Mouse (Mus musculus) R1 (cell line): ENCODE measurements at regions not wholly inside any gene's neighbourhood (a gene's known extent, or its start where the extent isn't known, plus 50 kb on each side); places are given as distances from the start of the nearest gene placed in this dataset.

Experiments used
- DNase-seq: peaks from one replicate; pipeline ENCODE4 v3.0.0-alpha.2; 2018; ENCODE audit warnings: low read depth, low spot score

GRCm38 (mm10) chr1:92386752-92387151, 86.9 kb downstream of the Ndufa10 start:
- DNase-seq: no peak

GRCm38 (mm10) chr1:92384945-92385344, 88.7 kb downstream of the Ndufa10 start:
- no peak for DNase-seq

GRCm38 (mm10) chr1:92383749-92384148, 89.9 kb downstream of the Ndufa10 start:
- no peak for DNase-seq

GRCm38 (mm10) chr1:92379510-92379886, 94.2 kb downstream of the Ndufa10 start:
- no peak for DNase-seq

- DNase-seq: peak; percentile 46
These were observed 94.7 kb downstream of the Ndufa10 start for GRCm38 (mm10) chr1:92378741-92379509.

- no peak for DNase-seq
These were observed 97.2 kb downstream of the Ndufa10 start for GRCm38 (mm10) chr1:92376456-92376855.

- DNase-seq: no peak
These were observed 101.3 kb downstream of the Ndufa10 start for GRCm38 (mm10) chr1:92372222-92372990.

- DNase-seq: peak; percentile 61
These were observed 102.2 kb downstream of the Ndufa10 start for GRCm38 (mm10) chr1:92371357-92371981.

GRCm38 (mm10) chr1:92370842-92371241, 102.8 kb downstream of the Ndufa10 start:
- DNase-seq: no peak

GRCm38 (mm10) chr1:92369972-92370371, 103.7 kb downstream of the Ndufa10 start:
- no peak for DNase-seq

- no peak for DNase-seq
These were observed 107.4 kb downstream of the Ndufa10 start for GRCm38 (mm10) chr1:92366249-92366648.

- DNase-seq: peak; percentile 57
These were observed 108.1 kb downstream of the Ndufa10 start for GRCm38 (mm10) chr1:92365366-92366075.

GRCm38 (mm10) chr1:92361677-92362076, 112.0 kb downstream of the Ndufa10 start:
- DNase-seq: no peak

GRCm38 (mm10) chr1:92360255-92360654, 113.4 kb downstream of the Ndufa10 start:
- peak; percentile 71 for DNase-seq

GRCm38 (mm10) chr1:92359473-92359872, 114.2 kb downstream of the Ndufa10 start:
- DNase-seq: no peak

GRCm38 (mm10) chr1:92358758-92359287, 114.8 kb downstream of the Ndufa10 start:
- DNase-seq: no peak

- peak; percentile 93 for DNase-seq
These were observed 125.2 kb downstream of the Ndufa10 start for GRCm38 (mm10) chr1:92348353-92349005.

GRCm38 (mm10) chr1:92347656-92348055, 126.0 kb downstream of the Ndufa10 start:
- DNase-seq: peak; percentile 58

- DNase-seq: no peak
These were observed 129.9 kb downstream of the Ndufa10 start for GRCm38 (mm10) chr1:92343768-92344167.

GRCm38 (mm10) chr1:92343161-92343598, 130.5 kb downstream of the Ndufa10 start:
- DNase-seq: no peak
